Mouse (Mus musculus): ENCODE measurements at regions not wholly inside any gene's neighbourhood (a gene's known extent, or its start where the extent isn't known, plus 50 kb on each side); places are given as distances from the start of the nearest gene placed in this dataset.

DNA sequence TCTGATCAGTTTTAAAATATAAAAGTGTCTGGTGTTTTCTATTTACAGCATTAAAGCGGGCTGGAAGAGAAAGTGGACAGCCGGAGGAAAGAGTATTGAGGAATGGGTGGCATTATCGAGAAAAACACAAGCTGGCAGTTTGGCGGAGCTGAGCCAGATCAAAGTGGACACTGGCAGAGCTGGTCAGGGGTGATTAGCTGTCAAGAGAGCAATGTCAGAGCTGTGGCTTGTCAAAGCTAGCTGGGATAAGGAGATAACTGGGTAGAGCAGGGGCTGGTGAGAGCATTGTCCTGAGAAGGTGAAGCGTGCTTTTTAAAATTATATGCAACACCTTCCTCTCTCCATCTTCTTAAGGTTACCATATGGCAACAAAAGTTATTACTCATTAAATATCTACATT, 3303.9 kb upstream of the Gm7489 start:
- no peak for TF ChIP-seq EP300 (IDR thresholded peaks at IDR 0.05; ENCODE audit: insufficient read depth, low read depth, low read length)
- no peak for TF ChIP-seq CTCF (IDR thresholded peaks at IDR 0.05; ENCODE audit: low read depth, low read length)
- no peak for TF ChIP-seq POLR2A (IDR thresholded peaks at IDR 0.05; ENCODE audit: insufficient read depth, low read length)

Measured in ES-Bruce4 (cell line).